Mouse (Mus musculus): ENCODE results near the gene Olfr56. TPM values are rescaled to one million over a fixed set of nuclear protein-coding genes. Genes with fewer than 3 reads are reported as not detected.
"Not testable (repeated sequence)": the region's sequence is repeated elsewhere in the genome, so short reads cannot be mapped to it uniquely, and the experiment has no call there.

Olfr56 gene
- polyA plus RNA-seq, 1 experiment from 2014 or later, result 0.08 TPM

DNA sequence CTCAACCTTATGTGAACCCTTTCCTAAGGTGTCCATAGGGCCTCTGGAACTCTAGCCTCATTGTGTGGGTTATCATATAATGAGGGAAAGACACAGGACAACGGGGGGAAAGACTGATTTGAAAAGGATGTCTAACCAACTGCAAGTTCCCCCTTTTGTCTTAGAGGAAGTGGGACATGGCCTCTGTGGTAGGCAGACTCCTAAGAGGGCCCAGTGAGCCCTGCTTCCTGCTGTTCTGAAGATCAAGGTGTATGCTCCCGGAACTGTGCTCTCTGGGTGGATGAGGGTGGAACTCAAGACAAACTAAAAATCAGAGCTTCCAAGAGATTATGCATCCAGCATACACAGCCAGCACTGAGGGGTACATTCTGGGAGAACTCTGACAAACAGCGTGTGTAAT, 9.5 kb downstream of the Olfr56 start:
- not testable (repeated sequence) for ATAC-seq; H3K27ac ChIP-seq (ENCODE audit: low read length); H3K9ac ChIP-seq (replicated peaks; ENCODE audit: low read depth); DNase-seq (ENCODE audit: low spot score); H3K4me3 ChIP-seq (ENCODE audit: low read depth, low read length); H3K27me3 ChIP-seq (replicated peaks; ENCODE audit: insufficient read depth, low read length); H3K36me3 ChIP-seq (ENCODE audit: insufficient read depth, low read length); H3K4me2 ChIP-seq (replicated peaks; ENCODE audit: low read depth, low read length); H3K4me1 ChIP-seq (ENCODE audit: insufficient read depth, low read depth, low read length); H3K9me3 ChIP-seq (ENCODE audit: low read length)
- 59% methylated on average over 2 of the region's 3 CpGs for WGBS

DNA sequence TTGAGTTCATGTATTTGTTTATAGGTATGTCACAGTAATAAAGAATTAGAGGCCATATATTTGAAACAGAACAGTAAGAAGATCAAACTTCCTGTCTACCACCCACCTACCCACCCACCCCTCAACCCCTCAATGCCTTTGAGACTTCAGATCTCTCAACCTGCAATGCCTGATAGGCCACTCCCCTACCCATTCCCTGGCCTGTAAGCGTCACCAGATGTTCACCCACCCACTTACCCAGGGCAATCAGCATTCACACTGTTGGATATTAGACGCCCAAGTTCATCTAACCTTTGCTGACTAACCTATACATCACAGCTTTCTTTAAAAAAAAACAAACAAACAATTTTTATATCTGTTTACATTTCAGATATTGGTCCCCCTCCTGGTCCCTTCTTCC, 11.3 kb downstream of the Olfr56 start:
- not testable (repeated sequence) for H3K4me3 ChIP-seq (ENCODE audit: low read depth, low read length); H3K36me3 ChIP-seq (ENCODE audit: insufficient read depth, low read length); H3K9ac ChIP-seq (replicated peaks; ENCODE audit: low read depth); H3K27me3 ChIP-seq (replicated peaks; ENCODE audit: insufficient read depth, low read length); H3K27ac ChIP-seq (ENCODE audit: low read length); DNase-seq (ENCODE audit: low spot score); H3K9me3 ChIP-seq (ENCODE audit: low read length); ATAC-seq; H3K4me2 ChIP-seq (replicated peaks; ENCODE audit: low read depth, low read length); H3K4me1 ChIP-seq (ENCODE audit: insufficient read depth, low read depth, low read length)
- 63% methylated on average over 2 of the region's 2 CpGs for WGBS

- H3K9ac ChIP-seq (replicated peaks; ENCODE audit: low read depth); H3K9me3 ChIP-seq (ENCODE audit: low read length); H3K4me3 ChIP-seq (ENCODE audit: low read depth, low read length); H3K27ac ChIP-seq (ENCODE audit: low read length); H3K4me2 ChIP-seq (replicated peaks; ENCODE audit: low read depth, low read length); H3K4me1 ChIP-seq (ENCODE audit: insufficient read depth, low read depth, low read length); H3K27me3 ChIP-seq (replicated peaks; ENCODE audit: insufficient read depth, low read length); ATAC-seq; H3K36me3 ChIP-seq (ENCODE audit: insufficient read depth, low read length): not testable (repeated sequence)
- WGBS, result 39% methylated on average over 4 of the region's 4 CpGs
- DNase-seq (ENCODE audit: low spot score), result peak; percentile 41
These were observed 13.2 kb downstream of the Olfr56 start, which contains the start of gene Gm12185 for GRCm38 (mm10) chr11:48991740-48992520. Gene Gm12185 (minus strand): TSS chr11:48992226.

DNA sequence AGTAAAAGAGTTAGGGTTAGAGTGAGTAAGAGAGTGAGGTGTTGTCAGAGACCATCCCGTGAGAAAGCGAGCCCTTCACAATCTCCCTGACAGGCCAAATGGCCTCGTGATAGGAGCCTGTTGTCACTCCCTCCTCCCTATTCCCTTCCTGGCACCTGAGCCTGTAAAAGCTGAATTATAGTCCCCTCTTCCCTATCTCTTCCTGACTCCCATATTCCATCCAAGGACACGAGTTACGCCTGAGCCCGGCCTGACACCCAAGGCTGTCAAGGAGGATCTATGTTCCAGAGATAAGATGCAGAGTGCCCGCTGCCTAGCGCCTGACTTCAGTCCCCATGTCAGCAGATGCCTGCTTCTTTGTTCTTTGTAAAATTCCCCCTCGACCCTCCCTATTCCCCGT, 14.6 kb downstream of the Olfr56 start:
- not testable (repeated sequence) for H3K9ac ChIP-seq (replicated peaks; ENCODE audit: low read depth); H3K4me1 ChIP-seq (ENCODE audit: insufficient read depth, low read depth, low read length); H3K27me3 ChIP-seq (replicated peaks; ENCODE audit: insufficient read depth, low read length); H3K9me3 ChIP-seq (ENCODE audit: low read length); H3K4me2 ChIP-seq (replicated peaks; ENCODE audit: low read depth, low read length); H3K36me3 ChIP-seq (ENCODE audit: insufficient read depth, low read length); H3K27ac ChIP-seq (ENCODE audit: low read length); H3K4me3 ChIP-seq (ENCODE audit: low read depth, low read length); ATAC-seq; DNase-seq (ENCODE audit: low spot score)
- 22% methylated on average over 10 of the region's 10 CpGs for WGBS

GRCm38 (mm10) chr11:48994018-48994417, 15.3 kb downstream of the Olfr56 start, which contains the start of gene Tgtp1:
Gene Tgtp1 (minus strand): TSS chr11:48994172.
- not testable (repeated sequence) for H3K4me3 ChIP-seq (ENCODE audit: low read depth, low read length); H3K27ac ChIP-seq (ENCODE audit: low read length); H3K9me3 ChIP-seq (ENCODE audit: low read length); H3K4me2 ChIP-seq (replicated peaks; ENCODE audit: low read depth, low read length); H3K36me3 ChIP-seq (ENCODE audit: insufficient read depth, low read length); H3K27me3 ChIP-seq (replicated peaks; ENCODE audit: insufficient read depth, low read length); H3K4me1 ChIP-seq (ENCODE audit: insufficient read depth, low read depth, low read length); H3K9ac ChIP-seq (replicated peaks; ENCODE audit: low read depth)
- DNase-seq (ENCODE audit: low spot score), result peak; percentile 25
- WGBS, result 11% methylated on average over 2 of the region's 2 CpGs
- peak; percentile 52 for ATAC-seq

GRCm38 (mm10) chr11:49000411-49000810, 21.7 kb downstream of the Olfr56 start:
- WGBS, result 55% methylated on average over 1 of the region's 1 CpGs
- H3K4me3 ChIP-seq (ENCODE audit: low read depth, low read length), result not testable (repeated sequence)

GRCm38 (mm10) chr11:49006317-49006716, 27.6 kb downstream of the Olfr56 start:
- H3K9me3 ChIP-seq (ENCODE audit: low read length); H3K4me1 ChIP-seq (ENCODE audit: insufficient read depth, low read depth, low read length); H3K36me3 ChIP-seq (ENCODE audit: insufficient read depth, low read length); H3K27ac ChIP-seq (ENCODE audit: low read length); H3K4me2 ChIP-seq (replicated peaks; ENCODE audit: low read depth, low read length); H3K27me3 ChIP-seq (replicated peaks; ENCODE audit: insufficient read depth, low read length); H3K4me3 ChIP-seq (ENCODE audit: low read depth, low read length); H3K9ac ChIP-seq (replicated peaks; ENCODE audit: low read depth): not testable (repeated sequence)
- TF ChIP-seq EP300 (IDR thresholded peaks at IDR 0.05), result peak; percentile 72
- 26% methylated on average over 2 of the region's 2 CpGs for WGBS
- peak; percentile 70 for ATAC-seq
- DNase-seq (ENCODE audit: low spot score), result peak; percentile 28

More at GRCm38 (mm10) chr11:49000411-49000810, 21.7 kb downstream of the Olfr56 start:
- not testable (repeated sequence) for H3K36me3 ChIP-seq (ENCODE audit: insufficient read depth, low read length); DNase-seq (ENCODE audit: low spot score); H3K27me3 ChIP-seq (replicated peaks; ENCODE audit: insufficient read depth, low read length); H3K4me1 ChIP-seq (ENCODE audit: insufficient read depth, low read depth, low read length); ATAC-seq; H3K9me3 ChIP-seq (ENCODE audit: low read length); H3K27ac ChIP-seq (ENCODE audit: low read length); H3K9ac ChIP-seq (replicated peaks; ENCODE audit: low read depth); H3K4me2 ChIP-seq (replicated peaks; ENCODE audit: low read depth, low read length)

GRCm38 (mm10) chr11:49006785-49007184, 28.1 kb downstream of the Olfr56 start:
- not testable (repeated sequence) for H3K4me2 ChIP-seq (replicated peaks; ENCODE audit: low read depth, low read length); DNase-seq (ENCODE audit: low spot score); H3K36me3 ChIP-seq (ENCODE audit: insufficient read depth, low read length); H3K27ac ChIP-seq (ENCODE audit: low read length); H3K4me1 ChIP-seq (ENCODE audit: insufficient read depth, low read depth, low read length); H3K4me3 ChIP-seq (ENCODE audit: low read depth, low read length); H3K9me3 ChIP-seq (ENCODE audit: low read length); H3K9ac ChIP-seq (replicated peaks; ENCODE audit: low read depth); H3K27me3 ChIP-seq (replicated peaks; ENCODE audit: insufficient read depth, low read length)
- 0% methylated on average over 1 of the region's 1 CpGs for WGBS
- ATAC-seq, result peak; percentile 81

- ATAC-seq, result peak; percentile 78
- not testable (repeated sequence) for H3K27me3 ChIP-seq (replicated peaks; ENCODE audit: insufficient read depth, low read length); H3K4me2 ChIP-seq (replicated peaks; ENCODE audit: low read depth, low read length); H3K4me3 ChIP-seq (ENCODE audit: low read depth, low read length); H3K27ac ChIP-seq (ENCODE audit: low read length); H3K9me3 ChIP-seq (ENCODE audit: low read length); H3K4me1 ChIP-seq (ENCODE audit: insufficient read depth, low read depth, low read length); H3K9ac ChIP-seq (replicated peaks; ENCODE audit: low read depth); H3K36me3 ChIP-seq (ENCODE audit: insufficient read depth, low read length); DNase-seq (ENCODE audit: low spot score)
These were observed 33.4 kb downstream of the Olfr56 start for GRCm38 (mm10) chr11:49012074-49012473.

All from lung, postnatal 0 days (tissue).